Mouse (Mus musculus) forebrain, embryonic 16.5 days (tissue): ENCODE measurements around the gene A830031A19Rik. TPM values are rescaled to one million over a fixed set of nuclear protein-coding genes. Genes with fewer than 3 reads are reported as not detected.

ENCODE experiments used
- ATAC-seq: fragments of 200-750 bp; cut with Nextera tagmentation; 2 replicates; pipeline ENCODE4 v1.8.0; 2017; ENCODE audit warnings: mild to moderate bottlenecking, moderate library complexity
- H3K27ac ChIP-seq: fragments of 300-500 bp; sonication (generic); 2 replicates; pipeline ENCODE4 v1.5.1; 2014; ENCODE audit warnings: low read length, control low read depth
- H3K27me3 ChIP-seq: fragments of 300-500 bp; sonication (generic); replicated peaks from 2 replicates; pipeline ENCODE4 v1.6.1; 2014; ENCODE audit warnings: low read length; ENCODE audit not compliant: control insufficient read depth, insufficient read depth
- H3K36me3 ChIP-seq: fragments of 300-500 bp; sonication (generic); 2 replicates; pipeline ENCODE4 v1.6.1; 2014; ENCODE audit not compliant: control insufficient read depth, insufficient read depth
- H3K4me1 ChIP-seq: fragments of 300-500 bp; sonication (generic); replicated peaks from 2 replicates; pipeline ENCODE4 v1.6.1; 2014; ENCODE audit warnings: low read length; ENCODE audit not compliant: control insufficient read depth, insufficient read depth
- H3K4me2 ChIP-seq: fragments of 300-500 bp; sonication (generic); 2 replicates; pipeline ENCODE4 v1.6.1; 2014; ENCODE audit warnings: mild to moderate bottlenecking, low read length, control low read depth
- H3K4me3 ChIP-seq: fragments of 300-500 bp; sonication (generic); replicated peaks from 2 replicates; pipeline ENCODE4 v1.5.1; 2014; ENCODE audit warnings: mild to moderate bottlenecking, low read length, control low read depth
- H3K9ac ChIP-seq: fragments of 300-500 bp; sonication (generic); replicated peaks from 2 replicates; pipeline ENCODE4 v1.6.1; 2014; ENCODE audit warnings: low read depth, low read length, control low read depth
- H3K9me3 ChIP-seq: fragments of 300-500 bp; sonication (generic); 2 replicates; pipeline ENCODE4 v1.6.1; 2016; ENCODE audit warnings: low read length; ENCODE audit not compliant: control insufficient read depth
- WGBS: fragments of 180-500 bp; shearing (Covaris S2); extraction: QIAGEN DNeasy Blood & Tissue Kit; methylation state at CpG from one replicate; pipeline ENCODE4 v1.1.7; 2014; 5-methylcytosine and 5-hydroxymethylcytosine counted together
- polyA plus RNA-seq: library from polyadenylated mRNA; unstranded; fragments of >200 nt; fragmentation: Nextera tagmentation; extraction: Ambion mirVana; gene quantifications from 2 replicates; pipeline ENCODE4 v1.2.1, GENCODE M21; 2015

A830031A19Rik gene
- polyA plus RNA-seq, 1 experiment from 2014 or later: not detected

DNA sequence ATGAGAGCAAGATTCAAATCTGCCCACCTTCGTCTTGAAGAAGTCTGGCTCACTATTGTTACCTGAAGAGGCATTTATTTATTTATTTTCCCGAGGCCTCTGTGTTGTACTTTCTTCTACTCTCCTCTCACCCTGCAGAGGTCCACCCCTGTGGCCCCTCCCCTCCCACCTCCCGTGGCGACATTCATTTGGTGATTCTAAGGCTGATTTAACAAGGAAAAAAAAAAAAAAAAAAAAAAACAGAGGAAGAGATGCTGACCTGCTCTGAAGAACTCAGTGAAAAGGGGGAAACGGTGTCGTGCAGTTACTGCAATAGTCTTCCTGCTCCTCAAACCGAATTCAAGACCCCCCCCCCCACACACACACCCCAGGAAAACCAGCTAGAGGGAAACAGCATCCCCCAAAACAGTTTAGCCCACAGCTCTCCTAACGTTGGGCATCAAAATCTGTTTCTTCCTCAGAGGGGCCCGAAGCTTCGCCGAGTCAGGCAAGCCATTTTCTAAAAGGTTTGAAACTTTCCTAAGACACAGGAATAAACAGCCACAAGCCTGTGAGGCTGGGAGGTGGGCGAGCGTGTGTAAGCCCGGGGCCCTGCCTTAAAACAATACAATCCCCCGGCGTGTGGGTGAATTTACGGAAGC, 752 bp upstream of the A830031A19Rik start:
- 1% methylated on average over 17 of the region's 17 CpGs for WGBS

DNA sequence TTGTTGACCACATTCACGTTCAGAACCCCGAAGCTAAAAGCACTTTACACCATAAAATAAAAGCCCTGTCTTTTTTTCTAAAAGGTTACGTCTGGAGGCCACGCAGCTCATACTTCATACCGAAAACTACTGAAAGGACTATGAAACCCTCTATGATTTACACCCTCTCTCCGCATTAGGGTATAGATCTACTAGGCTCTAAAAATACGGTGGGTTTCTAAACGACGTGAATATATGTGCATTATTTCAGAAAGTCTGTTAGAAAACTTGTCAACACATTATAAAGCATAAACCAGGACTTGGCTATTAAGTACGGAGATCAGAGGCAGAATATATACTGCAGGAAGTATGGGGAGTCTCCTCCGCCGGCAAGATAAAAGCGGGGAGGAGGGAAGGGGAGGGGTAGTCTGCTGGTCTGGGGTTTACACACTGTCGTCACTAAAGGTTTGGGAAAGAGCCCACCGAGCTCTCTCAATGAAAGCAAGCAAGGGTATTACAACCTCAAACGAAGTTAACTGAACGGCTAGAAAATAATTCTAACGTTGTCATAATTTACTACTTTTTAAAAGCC, 748 bp downstream of the A830031A19Rik start:
- WGBS: under 1% methylated on average over 18 of the region's 18 CpGs
- no peaks in the 10 kb centered on the region for H3K9me3 ChIP-seq
- peak overlapping the region; percentile 70 for H3K4me3 ChIP-seq
- no peaks in the 10 kb centered on the region for H3K36me3 ChIP-seq
- H3K4me1 ChIP-seq: peaks cover 11% of the 10 kb centered on the region
- H3K4me2 ChIP-seq: peak overlapping the region; percentile 63
- H3K9ac ChIP-seq: peak overlapping the region; percentile 93
- no peaks in the 10 kb centered on the region for H3K27me3 ChIP-seq
- peak; percentile 22 for ATAC-seq
- H3K27ac ChIP-seq: peak overlapping the region; percentile 99

More for the DNA sequence above, 752 bp upstream of the A830031A19Rik start:
- no peaks in the 10 kb centered on the region for H3K36me3 ChIP-seq
- no peaks in the 10 kb centered on the region for H3K9me3 ChIP-seq
- H3K4me1 ChIP-seq: peaks cover 11% of the 10 kb centered on the region
- H3K27me3 ChIP-seq: no peaks in the 10 kb centered on the region
- H3K4me3 ChIP-seq: peak overlapping the region; percentile 70
- H3K27ac ChIP-seq: peak overlapping the region; percentile 99
- peak overlapping the region; percentile 63 for H3K4me2 ChIP-seq
- ATAC-seq: no peak
- peak overlapping the region; percentile 93 for H3K9ac ChIP-seq

DNA sequence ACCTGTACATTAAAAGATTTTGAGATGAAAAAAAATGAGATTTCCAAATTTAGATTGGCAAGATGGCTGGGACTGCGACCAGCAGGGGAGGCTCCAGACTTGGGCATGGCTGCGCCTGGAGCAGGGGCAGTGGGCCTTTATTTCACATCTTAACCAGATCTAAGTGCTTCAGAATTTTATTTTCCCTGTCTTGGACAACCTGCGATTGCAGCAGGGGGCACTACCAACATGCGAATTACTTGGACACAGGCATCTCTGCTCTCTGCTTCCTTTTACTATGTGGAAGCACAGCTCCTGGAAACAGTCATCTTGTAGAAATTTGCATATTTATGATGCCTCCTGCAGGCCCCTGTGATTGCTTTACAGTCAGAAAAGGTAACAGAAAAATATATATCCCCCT, 9.5 kb downstream of the A830031A19Rik start:
- peak; percentile 68 for ATAC-seq
- no peaks in the 10 kb centered on the region for H3K36me3 ChIP-seq
- H3K4me3 ChIP-seq: no peak overlapping the region
- H3K27ac ChIP-seq: peak overlapping the region; percentile 41; the same call in 1 of the 2 replicates
- no peak overlapping the region for H3K4me2 ChIP-seq
- H3K27me3 ChIP-seq: no peaks in the 10 kb centered on the region
- H3K4me1 ChIP-seq: peaks cover 26% of the 10 kb centered on the region
- no peak overlapping the region; the same call in 1 of the 2 replicates for H3K9ac ChIP-seq
- H3K9me3 ChIP-seq: no peaks in the 10 kb centered on the region
- WGBS: 25% methylated on average over 4 of the region's 4 CpGs

DNA sequence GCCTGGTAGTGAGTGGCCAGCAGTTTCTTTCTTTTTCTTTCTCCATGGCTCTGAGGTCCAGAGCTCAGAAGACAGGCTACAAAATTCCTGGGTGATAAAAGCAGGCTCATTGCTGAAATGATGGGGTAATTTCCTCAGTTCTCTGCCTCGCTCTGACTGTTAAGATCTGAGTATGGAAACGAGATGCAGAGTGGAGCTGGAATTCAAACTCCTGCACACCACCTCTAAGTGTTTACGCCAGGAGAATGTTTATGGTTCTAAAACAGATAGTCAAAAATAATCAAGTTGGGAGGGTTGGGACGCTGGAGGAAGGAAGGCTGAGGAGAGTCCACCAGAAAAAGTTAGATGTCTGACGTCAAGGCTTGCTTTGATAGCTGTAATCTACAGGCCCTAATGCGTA, 10.6 kb downstream of the A830031A19Rik start:
- H3K9ac ChIP-seq: no peak overlapping the region
- no peak overlapping the region for H3K27ac ChIP-seq
- peaks cover 32% of the 10 kb centered on the region for H3K4me1 ChIP-seq
- no peak for ATAC-seq
- 72% methylated on average over 6 of the region's 6 CpGs for WGBS
- no peak overlapping the region for H3K4me3 ChIP-seq
- no peaks in the 10 kb centered on the region for H3K9me3 ChIP-seq
- no peaks in the 10 kb centered on the region for H3K27me3 ChIP-seq
- no peak overlapping the region for H3K4me2 ChIP-seq
- H3K36me3 ChIP-seq: no peaks in the 10 kb centered on the region

DNA sequence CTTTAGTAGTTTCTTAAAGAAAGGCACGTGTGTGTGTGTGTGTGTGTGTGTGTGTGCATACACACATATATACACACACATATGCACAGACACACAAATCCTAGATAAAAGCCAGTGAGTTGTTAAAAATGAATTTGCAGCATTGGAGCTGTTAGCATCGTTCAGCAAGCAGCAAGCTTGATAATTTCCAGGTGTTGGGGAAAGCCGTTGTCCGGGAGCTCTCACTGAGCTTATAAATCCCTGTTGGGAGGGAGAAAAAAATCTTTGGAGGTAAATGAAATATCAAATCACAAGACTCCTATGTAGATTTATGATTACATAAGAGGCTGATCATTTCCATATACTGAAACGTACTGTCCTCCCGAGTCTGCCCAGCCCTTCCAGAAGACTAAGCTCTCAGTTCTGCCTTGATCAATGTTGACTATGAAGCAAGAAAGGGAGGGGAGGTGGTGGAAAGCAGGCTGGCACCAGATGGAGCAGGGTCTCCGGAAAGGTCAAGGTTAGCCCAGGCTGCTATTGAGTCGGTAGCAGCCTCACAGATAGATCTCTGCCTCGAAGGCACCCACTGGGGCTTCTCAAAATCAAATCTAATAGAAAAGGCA, 12.3 kb downstream of the A830031A19Rik start:
- 42% methylated on average over 9 of the region's 9 CpGs for WGBS
- peaks cover 36% of the 10 kb centered on the region for H3K4me1 ChIP-seq
- H3K27me3 ChIP-seq: no peaks in the 10 kb centered on the region
- H3K4me3 ChIP-seq: no peak overlapping the region
- peak overlapping the region; percentile 51 for H3K27ac ChIP-seq
- no peak for ATAC-seq
- H3K4me2 ChIP-seq: no peak overlapping the region; the same call in 1 of the 2 replicates
- H3K36me3 ChIP-seq: no peaks in the 10 kb centered on the region
- H3K9ac ChIP-seq: 0 out of 2 replicates have a peak overlapping the region, but pooled peaks have one; percentile 8
- no peaks in the 10 kb centered on the region for H3K9me3 ChIP-seq

DNA sequence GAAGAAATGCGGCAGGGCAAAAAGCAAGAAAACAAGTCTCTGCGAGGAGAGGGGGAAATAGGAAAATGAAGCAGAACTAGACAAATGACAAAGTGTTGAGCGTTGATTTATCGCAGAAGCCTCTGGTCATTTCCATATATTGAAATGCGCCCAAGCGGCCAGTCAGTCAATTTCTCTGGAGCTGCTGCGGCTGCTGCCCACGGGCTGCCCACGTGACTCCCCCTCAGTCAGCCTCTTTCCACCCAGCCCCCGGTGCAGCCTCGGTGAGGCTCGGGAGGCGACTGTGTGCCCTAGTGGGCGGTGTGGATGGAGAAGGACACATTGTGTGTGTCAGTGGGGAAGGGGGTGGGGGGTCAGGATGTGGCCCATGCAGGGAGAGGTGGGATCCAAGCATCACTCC, 13.0 kb downstream of the A830031A19Rik start:
- Histone ChIP-seq H3K4me2 (peak overlapping the region; percentile 79), H3K9ac (peak overlapping the region; percentile 58), H3K27ac (no peak overlapping the region; the same call in 1 of the 2 replicates), H3K36me3 (no peaks in the 10 kb centered on the region), H3K27me3 (no peaks in the 10 kb centered on the region), H3K4me3 (peak overlapping the region; percentile 42), H3K9me3 (no peaks in the 10 kb centered on the region), H3K4me1 (peaks cover 36% of the 10 kb centered on the region)
- 4% methylated on average over 14 of the region's 14 CpGs for WGBS
- peak; percentile 69 for ATAC-seq

DNA sequence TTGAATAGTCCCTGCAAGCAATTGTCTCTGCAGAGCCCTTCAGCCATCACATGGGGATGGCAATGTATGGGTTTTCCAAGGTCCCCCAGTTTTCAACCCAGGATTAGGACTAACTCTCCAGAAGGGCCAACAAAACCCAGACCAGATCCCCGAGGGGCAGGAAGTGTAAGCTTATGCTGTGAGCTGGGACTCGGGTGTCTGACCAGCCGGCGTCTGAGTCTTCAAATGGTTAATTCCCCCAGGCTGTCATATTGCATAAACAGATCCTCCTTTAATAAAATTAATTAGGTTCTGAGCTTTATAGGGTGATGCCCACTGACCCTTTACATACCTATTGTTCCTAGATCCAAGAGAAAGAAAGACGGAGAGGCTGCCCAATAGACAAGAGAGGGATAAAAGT, 14.4 kb downstream of the A830031A19Rik start:
- Histone ChIP-seq H3K27ac (no peak overlapping the region), H3K4me1 (peaks cover 35% of the 10 kb centered on the region), H3K36me3 (no peaks in the 10 kb centered on the region), H3K9me3 (no peaks in the 10 kb centered on the region), H3K9ac (peak overlapping the region; percentile 55), H3K4me3 (peak overlapping the region; percentile 36), H3K4me2 (peak overlapping the region; percentile 64), H3K27me3 (no peaks in the 10 kb centered on the region)
- WGBS: 8% methylated on average over 5 of the region's 5 CpGs
- ATAC-seq: 0 out of 2 replicates have a peak, but pooled peaks have one; percentile 19

DNA sequence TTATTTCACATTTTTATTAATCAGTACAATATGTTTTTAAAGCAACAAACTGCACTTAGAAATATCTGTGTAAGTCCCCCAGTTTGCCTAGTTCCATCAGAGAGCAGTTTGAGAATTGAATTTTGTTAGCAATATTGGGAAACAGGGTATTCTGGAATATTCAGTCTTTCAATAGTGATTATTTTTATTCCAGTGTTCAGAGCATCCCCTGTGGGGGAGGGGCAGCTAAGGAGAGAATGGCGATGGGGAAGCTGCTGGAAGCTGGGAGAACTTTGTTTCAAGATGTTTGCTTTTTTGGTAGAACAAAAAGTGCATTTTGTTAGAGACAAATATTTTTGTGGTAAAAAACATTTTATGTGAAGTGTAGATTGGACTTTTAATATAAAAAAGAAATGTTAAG, 15.7 kb downstream of the A830031A19Rik start:
- Histone ChIP-seq H3K9me3 (no peaks in the 10 kb centered on the region), H3K4me1 (peaks cover 32% of the 10 kb centered on the region), H3K9ac (no peak overlapping the region), H3K4me3 (no peak overlapping the region), H3K36me3 (no peaks in the 10 kb centered on the region), H3K27ac (no peak overlapping the region), H3K4me2 (no peak overlapping the region), H3K27me3 (no peaks in the 10 kb centered on the region)
- no peak for ATAC-seq
- 14% methylated on average over 1 of the region's 1 CpGs for WGBS

DNA sequence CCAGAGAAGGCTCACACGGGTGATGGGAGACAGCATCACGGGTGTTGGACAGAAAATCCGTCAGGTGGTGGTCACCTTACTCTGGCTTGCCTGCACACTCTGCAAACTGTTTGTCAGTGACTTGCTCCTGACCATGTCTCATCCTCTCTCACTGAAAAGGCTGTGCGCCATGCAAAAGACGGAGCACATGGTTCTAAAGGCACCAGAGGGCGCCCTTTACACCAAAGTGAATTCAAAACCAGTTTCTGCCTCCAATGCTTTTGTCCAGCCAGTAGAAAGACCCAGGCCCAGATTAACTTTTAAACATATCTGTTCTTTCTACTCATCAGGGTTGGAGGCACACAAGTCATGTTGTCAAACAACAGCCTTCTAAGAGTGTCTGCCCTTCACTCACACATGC, 22.0 kb downstream of the A830031A19Rik start:
- Histone ChIP-seq H3K9ac (no peak overlapping the region), H3K9me3 (no peaks in the 10 kb centered on the region), H3K4me3 (no peak overlapping the region), H3K4me2 (no peak overlapping the region), H3K27me3 (no peaks in the 10 kb centered on the region), H3K36me3 (no peaks in the 10 kb centered on the region), H3K4me1 (peaks cover 9% of the 10 kb centered on the region), H3K27ac (no peak overlapping the region)
- 73% methylated on average over 6 of the region's 6 CpGs for WGBS
- no peak for ATAC-seq
